Mouse (Mus musculus): ENCODE data around the gene Olfr38.

Gene Olfr38

DNA sequence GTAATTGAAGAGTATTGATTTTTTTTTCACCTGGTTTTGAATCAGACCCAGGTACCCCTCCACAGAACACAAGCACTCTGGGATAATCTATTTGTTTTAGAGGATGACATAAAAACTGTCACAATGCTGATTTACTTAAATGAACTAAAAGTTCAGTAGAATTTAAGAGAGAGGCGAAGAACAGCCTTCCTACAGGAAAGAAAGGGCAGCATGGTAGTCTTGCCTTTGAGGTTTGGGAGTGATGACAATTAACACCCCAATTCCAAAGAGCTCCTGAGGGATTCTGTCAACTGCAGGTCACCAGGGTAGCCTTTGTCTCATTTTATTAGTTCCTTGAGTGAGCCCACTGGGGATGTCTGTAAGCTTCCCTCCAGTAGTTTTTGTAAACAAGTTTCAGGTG is at the start of gene Olfr38:
Olfr38 (plus strand) TSS at position 301 of the 400 bp plus-strand sequence.
- no peak for DNase-seq (ENCODE audit: extremely low spot score, low read depth, low spot score)

DNA sequence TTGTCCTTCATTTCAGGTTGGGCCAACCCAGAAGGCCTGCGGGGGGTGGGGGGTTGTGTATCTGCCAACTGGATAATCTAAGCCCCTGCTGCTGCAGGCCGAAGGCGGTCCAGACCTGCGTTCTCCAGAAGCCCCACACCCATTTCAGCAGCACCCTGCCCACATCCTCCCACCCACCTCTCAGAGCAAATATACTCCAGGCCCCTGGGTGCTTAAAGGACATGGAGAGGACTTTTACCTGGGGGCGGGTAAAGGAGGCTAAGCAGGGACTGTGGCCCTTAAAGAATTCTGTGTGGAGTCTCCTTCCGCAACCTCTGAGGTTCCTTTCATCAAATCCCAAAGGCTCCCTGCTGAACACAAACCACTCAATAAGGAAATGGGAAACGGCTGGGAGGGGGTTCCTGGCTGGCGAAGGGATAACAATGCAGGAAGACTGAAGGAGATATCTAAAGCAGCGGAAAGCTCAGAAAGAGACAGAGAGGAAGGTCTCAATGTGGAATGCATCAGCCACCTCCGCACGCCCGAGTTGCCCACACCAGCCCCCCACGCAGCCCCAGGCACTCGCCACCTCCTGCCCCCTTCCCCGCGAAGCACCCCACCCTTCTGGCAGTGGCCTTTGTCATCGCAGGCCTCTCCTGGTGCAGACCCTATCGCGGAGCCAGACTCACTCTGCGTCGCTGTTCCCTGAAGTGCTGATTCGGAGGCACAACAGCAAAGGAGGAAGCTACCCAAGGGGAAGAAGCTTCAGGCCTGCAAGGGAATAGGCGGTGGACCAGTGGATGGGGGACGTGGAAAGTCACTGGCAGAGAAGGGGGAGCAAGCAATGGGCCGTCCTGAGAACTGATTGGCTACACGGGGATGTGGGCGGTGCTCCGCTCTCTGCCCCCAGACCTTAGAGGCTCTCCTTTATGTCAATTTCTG is 46.7 kb upstream of the Olfr38 start, which contains the start of gene Tcaf1:
Tcaf1 (minus strand) TSS at position 798 of the 921 bp plus-strand sequence.
- DNase-seq (ENCODE audit: extremely low spot score, low read depth, low spot score), result peak; percentile 69

DNA sequence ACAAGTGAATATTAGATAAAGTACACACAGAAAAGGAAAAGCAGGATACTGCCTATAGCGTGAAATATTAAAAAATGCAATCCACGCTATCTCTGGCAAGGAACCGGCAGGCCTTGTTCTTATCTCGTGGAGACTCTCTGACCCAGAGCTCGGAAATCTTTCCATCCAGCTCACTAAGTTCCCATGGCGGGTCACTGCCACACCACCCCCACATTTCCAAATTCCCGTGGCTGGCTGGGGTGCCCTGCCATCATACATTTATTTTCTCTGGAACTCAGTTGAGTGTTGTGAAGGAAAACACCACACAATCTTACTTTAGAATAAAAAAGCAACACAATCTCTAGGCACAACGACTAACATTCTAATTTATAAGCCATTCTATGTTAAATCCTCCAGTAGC is 41.5 kb upstream of the Olfr38 start:
- no peak for DNase-seq (ENCODE audit: extremely low spot score, low read depth, low spot score)

DNA sequence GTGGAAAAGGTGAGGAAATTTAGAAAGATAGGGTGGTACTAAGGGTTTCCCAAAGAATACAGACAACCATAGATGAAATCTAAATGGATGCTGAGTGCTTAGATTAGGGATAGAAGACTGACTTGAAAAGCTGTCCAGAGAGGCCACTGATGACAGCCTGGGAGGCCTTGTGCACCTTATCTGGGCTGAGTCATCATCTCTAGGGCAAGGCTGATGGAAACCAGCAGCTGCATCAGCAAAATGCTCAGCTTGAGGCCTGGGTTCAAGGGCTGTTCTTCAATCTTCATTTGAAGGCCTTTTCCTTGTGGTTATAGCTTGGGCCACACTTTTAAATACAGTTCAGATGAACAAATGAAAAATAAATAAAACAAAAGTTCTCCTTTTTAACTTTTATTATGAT is 38.2 kb upstream of the Olfr38 start:
- DNase-seq (ENCODE audit: extremely low spot score, low read depth, low spot score), result no peak

DNA sequence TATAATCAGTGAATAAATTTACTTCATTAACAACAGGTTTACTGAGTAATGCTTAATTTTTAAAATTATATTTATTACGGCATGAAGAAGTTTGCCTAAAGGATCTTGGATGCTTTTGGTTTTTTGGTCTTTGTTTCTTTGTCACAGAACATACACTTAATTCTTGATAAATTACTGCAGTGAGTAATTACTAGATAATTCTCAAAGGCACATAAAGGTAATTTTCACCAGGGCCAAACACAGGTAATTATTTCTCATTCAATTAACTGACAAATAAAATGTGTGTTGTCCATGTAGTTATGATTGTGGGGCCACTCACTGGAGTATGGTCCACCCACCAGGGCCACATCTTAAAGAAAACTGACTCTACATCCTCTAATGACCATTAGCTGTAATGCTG is 17.1 kb upstream of the Olfr38 start, which contains the start of gene Olfr453:
Olfr453 (plus strand) TSS at position 301 of the 400 bp plus-strand sequence.
- no peak for DNase-seq (ENCODE audit: extremely low spot score, low read depth, low spot score)

DNA sequence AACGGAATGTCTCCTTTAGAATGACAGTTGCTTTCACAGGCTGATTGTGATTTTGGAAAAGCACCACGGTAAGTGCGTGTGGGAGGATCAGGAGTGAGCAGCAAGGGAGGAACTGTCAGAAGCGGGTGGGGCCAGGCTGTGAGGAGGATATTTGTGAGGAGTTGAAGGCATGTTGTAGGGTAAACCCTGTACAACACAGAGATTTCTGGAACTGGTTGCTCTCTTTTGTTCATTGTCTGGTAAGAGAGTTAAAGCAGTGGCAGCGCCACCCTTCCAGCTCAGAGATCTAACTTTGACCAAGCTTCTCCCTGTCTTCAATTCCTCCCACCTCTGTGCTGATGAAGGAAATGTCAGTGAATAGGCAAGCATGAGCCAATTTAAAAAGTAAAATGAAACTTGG is 13.9 kb upstream of the Olfr38 start:
- no peak for DNase-seq (ENCODE audit: extremely low spot score, low read depth, low spot score)

DNA sequence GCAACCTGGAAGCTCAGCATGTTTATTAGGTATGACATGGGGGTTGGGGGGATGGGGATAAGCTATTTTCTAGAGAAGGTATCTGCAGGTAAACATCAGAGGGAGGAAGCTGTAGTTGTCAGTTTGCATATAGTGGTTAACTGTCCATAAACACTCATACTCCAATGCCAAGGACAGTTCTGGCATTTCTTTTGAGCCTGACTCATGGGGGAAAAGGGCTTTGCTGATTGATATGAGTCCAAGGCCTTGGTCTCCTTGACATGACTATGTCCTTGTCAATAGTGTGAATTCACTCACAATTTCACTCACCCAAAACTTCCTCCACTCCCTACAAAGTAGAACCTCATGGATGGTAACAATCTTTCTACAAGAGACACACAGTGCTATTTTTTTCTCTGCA is 8.4 kb upstream of the Olfr38 start:
- DNase-seq (ENCODE audit: extremely low spot score, low read depth, low spot score), result no peak

DNA sequence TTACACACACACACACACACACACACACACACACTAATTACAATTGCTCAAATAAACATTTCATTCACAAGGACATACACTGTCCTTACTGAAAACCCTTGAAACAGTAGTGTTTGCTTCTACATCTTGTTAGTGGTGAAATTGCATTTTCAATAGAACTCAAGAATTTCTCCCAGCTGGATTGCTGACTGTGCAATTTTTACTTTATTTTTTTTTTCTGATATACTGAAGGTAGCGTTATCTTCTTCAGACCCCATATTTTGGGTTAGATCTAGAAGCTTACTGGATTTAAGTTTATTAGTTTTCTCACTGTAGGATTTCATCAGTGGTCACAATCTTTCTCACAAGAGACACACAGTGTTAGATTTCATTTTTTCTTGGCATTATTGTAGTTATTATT is 20.9 kb downstream of the Olfr38 start:
- DNase-seq (ENCODE audit: extremely low spot score, low read depth, low spot score), result no peak

DNA sequence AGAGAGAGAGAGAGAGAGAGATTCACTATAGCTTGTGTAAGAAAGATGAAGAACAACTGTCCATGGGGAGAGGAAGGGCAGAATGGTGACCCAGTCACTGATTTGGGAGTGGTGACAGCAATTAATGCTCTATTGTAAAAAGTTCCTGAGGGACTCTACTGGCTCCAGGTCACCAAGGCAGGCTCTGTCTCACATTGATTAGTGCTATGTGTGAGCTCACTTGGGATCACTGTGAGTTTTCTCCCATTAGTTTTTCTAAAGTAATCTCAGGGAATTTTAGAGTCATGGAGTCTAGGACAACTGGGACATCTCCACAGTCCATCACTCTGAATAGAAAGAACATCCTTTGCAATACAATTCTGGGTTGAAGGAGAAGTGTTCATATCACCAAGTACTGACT is 28.6 kb downstream of the Olfr38 start, which contains the start of gene Olfr452:
Olfr452 (plus strand) TSS at position 301 of the 400 bp plus-strand sequence.
- DNase-seq (ENCODE audit: extremely low spot score, low read depth, low spot score), result no peak

DNA sequence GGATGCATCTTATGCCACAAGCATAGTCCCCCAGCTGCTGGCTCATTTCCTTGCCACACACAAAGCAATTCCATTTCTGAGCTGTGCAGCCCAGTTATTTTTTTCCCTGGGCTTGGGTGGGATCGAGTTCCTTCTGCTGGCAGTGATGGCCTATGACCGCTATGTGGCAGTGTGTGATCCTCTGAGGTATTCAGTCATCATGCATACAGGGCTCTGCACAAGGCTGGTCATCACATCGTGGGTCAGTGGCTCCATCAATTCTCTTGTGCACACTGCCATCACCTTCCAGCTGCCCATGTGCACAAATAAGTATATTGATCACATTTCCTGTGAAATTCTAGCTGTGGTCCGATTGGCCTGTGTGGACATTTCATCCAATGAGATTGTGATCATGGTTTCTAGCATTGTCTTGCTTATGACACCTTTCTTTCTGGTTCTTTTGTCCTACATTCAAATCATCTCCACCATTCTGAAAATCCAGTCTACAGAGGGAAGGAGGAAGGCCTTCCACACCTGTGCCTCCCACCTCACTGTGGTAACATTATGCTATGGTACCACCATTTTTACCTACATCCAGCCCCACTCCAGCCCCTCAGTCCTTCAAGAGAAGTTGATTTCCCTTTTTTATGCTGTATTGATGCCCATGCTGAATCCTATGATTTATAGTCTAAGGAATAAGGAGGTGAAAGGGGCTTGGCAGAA is 34.2 kb downstream of the Olfr38 start:
- no peak for DNase-seq (ENCODE audit: extremely low spot score, low read depth, low spot score)

DNA sequence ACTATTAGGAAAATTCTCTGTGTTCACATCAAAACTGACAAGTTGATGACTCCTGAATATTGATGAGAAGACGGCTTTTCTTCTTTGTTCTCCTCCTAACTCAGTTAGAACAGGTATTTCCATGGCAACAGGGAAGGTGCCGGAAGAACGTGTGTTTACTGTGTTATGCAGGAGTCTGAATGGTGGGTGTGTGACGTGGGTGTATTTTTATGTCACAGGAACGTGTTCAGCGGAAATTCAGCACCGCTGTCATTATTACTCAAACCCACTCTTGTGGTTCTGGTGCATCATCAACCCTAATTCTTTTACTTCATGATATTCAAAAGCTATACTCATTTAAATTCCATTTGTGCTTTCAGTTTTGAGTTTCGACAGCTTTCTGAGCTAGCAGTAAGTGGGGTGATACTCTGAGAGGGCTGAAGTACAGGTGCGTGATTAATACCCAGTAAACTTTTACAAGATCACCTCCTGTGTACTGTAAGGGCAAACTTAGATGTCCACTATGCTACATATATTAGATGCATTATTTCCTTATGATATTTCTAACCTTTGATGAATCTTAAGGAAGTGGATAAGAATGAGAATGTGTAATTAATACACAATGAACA is 34.8 kb downstream of the Olfr38 start:
- no peak for DNase-seq (ENCODE audit: extremely low spot score, low read depth, low spot score)

DNA sequence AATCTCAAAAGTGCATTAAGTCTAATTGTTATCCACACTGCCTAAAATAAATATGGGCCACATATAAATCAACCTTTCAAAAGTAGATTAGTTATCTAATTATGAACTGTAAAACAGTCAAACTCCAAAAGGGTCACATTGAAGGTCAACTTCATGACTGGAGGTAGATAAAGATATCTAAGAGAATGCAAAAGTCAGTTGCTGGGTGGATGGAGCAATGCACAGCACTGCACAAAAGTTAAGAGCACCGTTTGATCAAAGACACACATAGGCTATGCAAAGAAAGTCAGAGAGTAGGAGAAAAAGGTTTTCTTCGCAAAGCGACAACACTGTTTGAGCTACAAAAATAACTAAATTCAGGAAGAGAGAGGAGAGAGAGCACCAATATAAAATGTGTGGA is 38.8 kb downstream of the Olfr38 start:
- DNase-seq (ENCODE audit: extremely low spot score, low read depth, low spot score), result no peak

DNA sequence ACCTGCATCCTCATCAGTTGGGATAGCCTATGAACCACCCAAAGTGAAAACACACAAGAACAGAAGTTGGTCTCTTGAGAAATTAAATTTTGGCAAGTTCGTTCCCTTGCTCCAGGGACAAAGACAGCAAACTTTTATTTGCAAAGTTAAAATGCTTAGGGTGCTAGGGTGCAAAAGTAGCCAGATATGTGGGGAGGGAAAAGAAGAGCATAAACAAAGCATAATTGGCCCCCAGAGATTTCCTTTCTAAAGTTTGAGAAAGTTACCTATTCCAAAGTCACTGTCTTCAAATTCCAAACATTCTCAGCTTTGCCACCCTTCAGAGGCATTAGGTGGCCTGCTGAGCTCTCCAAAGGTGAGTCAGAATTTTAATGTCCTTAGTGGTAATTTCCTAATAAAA is 55.4 kb downstream of the Olfr38 start, which contains the start of gene Olfr450:
Olfr450 (plus strand) TSS at position 301 of the 400 bp plus-strand sequence.
- no peak for DNase-seq (ENCODE audit: extremely low spot score, low read depth, low spot score)
